7 mouse cellular contexts compared by ENCODE assay signal in the genomic region with DNA sequence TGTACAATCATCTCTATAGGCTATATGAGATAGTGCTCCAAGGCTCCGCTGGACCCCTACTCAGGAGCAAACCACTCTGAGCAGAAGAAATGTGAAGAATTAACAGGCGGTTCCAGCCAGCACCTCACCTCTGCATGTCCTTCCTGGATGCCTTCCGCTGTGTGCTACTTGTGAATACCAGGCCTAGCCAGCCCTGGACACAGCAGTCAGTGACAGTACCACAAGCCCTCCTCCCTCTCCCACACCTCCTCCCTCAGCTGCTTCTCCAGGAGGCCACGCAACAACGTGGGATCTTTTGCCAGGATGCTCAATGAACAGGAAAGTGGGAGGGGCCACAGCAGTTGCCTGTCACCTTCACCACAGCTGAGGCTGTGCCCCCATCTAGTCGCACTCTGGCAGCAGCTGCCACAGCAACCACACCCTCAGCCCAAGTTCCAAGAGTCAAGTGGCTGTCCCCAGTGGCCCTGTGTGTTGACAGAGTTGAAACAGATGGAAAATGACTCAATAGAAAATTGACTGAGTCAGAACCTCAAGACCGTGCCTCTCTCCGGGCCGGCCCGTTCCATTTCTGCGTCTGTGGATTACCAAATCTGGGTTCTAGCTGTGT.
DNase-seq lines count a peak whose midpoint lies in the region; ATAC-seq and TF ChIP-seq lines count a peak whose summit lies in the region.
"Not testable (repeated sequence)": the region's sequence is repeated elsewhere in the genome, so short reads cannot be mapped to it uniquely, and the experiment has no call there.

No protein-coding gene starts in this region.

- H3K36me3 ChIP-seq in embryonic facial prominence, embryonic 11.5 days (replicated peaks; ENCODE audit: control insufficient read depth, insufficient read depth, low read depth, low read length); heart, embryonic 16.5 days (ENCODE audit: control insufficient read depth, insufficient read depth); intestine, embryonic 14.5 days (ENCODE audit: control insufficient read depth, insufficient read depth, low read length); limb, embryonic 14.5 days (ENCODE audit: control insufficient read depth, insufficient read depth, low read length); macrophage (ENCODE audit: inconsistent target); small intestine, adult 2 months (ENCODE audit: control insufficient read depth, insufficient read depth, low read length): not testable (repeated sequence)

- not testable (repeated sequence) for DNase-seq in embryonic facial prominence, embryonic 11.5 days (ENCODE audit: low spot score); intestine, embryonic 14.5 days (ENCODE audit: low spot score); limb, embryonic 14.5 days (ENCODE audit: low spot score)
- DNase-seq in heart, adult 11 months, result peak; percentile 85

- not testable (repeated sequence) for H3K9me3 ChIP-seq in embryonic facial prominence, embryonic 11.5 days (replicated peaks; ENCODE audit: control insufficient read depth, low read length); heart, embryonic 16.5 days (replicated peaks; ENCODE audit: control insufficient read depth, low read length); intestine, embryonic 14.5 days (ENCODE audit: control insufficient read depth, low read length); limb, embryonic 14.5 days (ENCODE audit: control insufficient read depth, low read length)

- H3K9ac ChIP-seq in embryonic facial prominence, embryonic 11.5 days (replicated peaks; ENCODE audit: low read length); heart, embryonic 16.5 days (ENCODE audit: low read length); intestine, embryonic 14.5 days (ENCODE audit: low read length); limb, embryonic 14.5 days (ENCODE audit: low read depth, low read length, severe bottlenecking): not testable (repeated sequence)

- not testable (repeated sequence) for TF ChIP-seq POLR2A in limb, embryonic 14.5 days (IDR thresholded peaks at IDR 0.05; ENCODE audit: borderline replicate concordance, extremely low read depth, insufficient read depth, insufficient read length); small intestine, adult 2 months (IDR thresholded peaks at IDR 0.05; ENCODE audit: low read depth, low read length)

- not testable (repeated sequence) for H3K27me3 ChIP-seq in embryonic facial prominence, embryonic 11.5 days (ENCODE audit: control insufficient read depth, insufficient read depth, low read length); heart, embryonic 16.5 days (ENCODE audit: control insufficient read depth, insufficient read depth, low read length); intestine, embryonic 14.5 days (replicated peaks; ENCODE audit: control insufficient read depth, insufficient read depth, low read length); limb, embryonic 14.5 days (ENCODE audit: control insufficient read depth, insufficient read depth, low read length); small intestine, adult 2 months (ENCODE audit: control insufficient read depth, insufficient read depth, low read length)

- H3K4me1 ChIP-seq in embryonic facial prominence, embryonic 11.5 days (ENCODE audit: control insufficient read depth, insufficient read depth, low read length); heart, embryonic 16.5 days (ENCODE audit: control insufficient read depth, insufficient read depth, low read length); intestine, embryonic 14.5 days (replicated peaks; ENCODE audit: control insufficient read depth, insufficient read depth, low read length); limb, embryonic 14.5 days (ENCODE audit: control insufficient read depth, insufficient read depth, low read length); small intestine, adult 2 months (ENCODE audit: control insufficient read depth, insufficient read depth, insufficient read length, low read length): not testable (repeated sequence)

- not testable (repeated sequence) for H3K4me3 ChIP-seq in embryonic facial prominence, embryonic 11.5 days (ENCODE audit: low read depth, low read length); intestine, embryonic 14.5 days (ENCODE audit: low read depth, low read length); limb, embryonic 14.5 days (replicated peaks; ENCODE audit: low read length); small intestine, adult 2 months (ENCODE audit: low read depth, low read length)
- peak overlapping the region; percentile 46; the same call in 1 of the 2 replicates for H3K4me3 ChIP-seq in heart, embryonic 16.5 days (ENCODE audit: low read length)
- H3K4me3 ChIP-seq in macrophage (ENCODE audit: inconsistent target), result peak overlapping the region; percentile 26; the same call in 1 of the 2 replicates

- TF ChIP-seq CTCF in small intestine, adult 2 months (IDR thresholded peaks at IDR 0.05; ENCODE audit: extremely low read depth, insufficient read length, insufficient replicate concordance, low read depth, low read length), result not testable (repeated sequence)

- not testable (repeated sequence) for H3K4me2 ChIP-seq in embryonic facial prominence, embryonic 11.5 days (ENCODE audit: low read depth, low read length); heart, embryonic 16.5 days (ENCODE audit: low read depth, low read length); intestine, embryonic 14.5 days (ENCODE audit: low read length); limb, embryonic 14.5 days (replicated peaks; ENCODE audit: low read depth, low read length, severe bottlenecking)

- not testable (repeated sequence) for H3K27ac ChIP-seq in embryonic facial prominence, embryonic 11.5 days (replicated peaks; ENCODE audit: low read depth, low read length); heart, embryonic 16.5 days (ENCODE audit: low read length); intestine, embryonic 14.5 days (ENCODE audit: low read depth); limb, embryonic 14.5 days (replicated peaks; ENCODE audit: low read depth, low read length); macrophage
- H3K27ac ChIP-seq in small intestine, adult 2 months (ENCODE audit: insufficient read depth, low read depth, low read length), result peak overlapping the region; percentile 82; the same call in 1 of the 2 replicates

- WGBS in embryonic facial prominence, embryonic 11.5 days, result 31% methylated on average over 2 of the region's 11 CpGs
- WGBS in heart, embryonic 16.5 days, result 13% methylated on average over 2 of the region's 11 CpGs
- 21% methylated on average over 2 of the region's 11 CpGs for WGBS in intestine, embryonic 14.5 days
- WGBS in limb, embryonic 14.5 days, result 33% methylated on average over 2 of the region's 11 CpGs
- whole genome bisulfite sequencing in macrophage (ENCODE audit: missing documents), result no CpG with 5 or more reads among the region's 11 CpGs
- 6% methylated on average over 2 of the region's 11 CpGs for WGBS in small intestine, adult 2 months

- H3K79me2 ChIP-seq in macrophage (ENCODE audit: inconsistent target), result not testable (repeated sequence)

- peak; percentile 67; the same call in 1 of the 2 replicates for ATAC-seq in embryonic facial prominence, embryonic 11.5 days (replicated peaks; ENCODE audit: insufficient number of reproducible peaks, low FRiP score, low TSS enrichment, low read depth)
- ATAC-seq in heart, embryonic 16.5 days (replicated peaks; ENCODE audit: extremely low read depth, insufficient read depth, low FRiP score), result peak; percentile 88
- ATAC-seq in intestine, embryonic 14.5 days (replicated peaks; ENCODE audit: low FRiP score, low TSS enrichment, low read depth), result peak; percentile 16; the same call in 1 of the 2 replicates
- peak; percentile 70 for ATAC-seq in limb, embryonic 14.5 days (ENCODE audit: low FRiP score, low read depth)

Comparison
In these comparisons a context has a peak if more than half of its experiments do, and no peak if none do; other contexts are left out.
1. ATAC-seq: peak in every context shown above with its lines; median percentile 88 in heart, embryonic 16.5 days; 70 in limb, embryonic 14.5 days; 67 in embryonic facial prominence, embryonic 11.5 days; 16 in intestine, embryonic 14.5 days.